Mouse (Mus musculus) liver, embryonic 14.5 days (tissue): ENCODE measurements around the gene Tbc1d22a.

ENCODE experiments used
- CTCF ChIP-seq: IDR thresholded peaks from 2 replicates; pipeline ENCODE4 v1.5.1; 2016; ENCODE audit warnings: antibody characterized with exemption, low read depth, control low read depth
- EP300 ChIP-seq: IDR thresholded peaks from 2 replicates; pipeline ENCODE4 v1.6.1; 2016; ENCODE audit warnings: antibody characterized with exemption, low read depth

DNA sequence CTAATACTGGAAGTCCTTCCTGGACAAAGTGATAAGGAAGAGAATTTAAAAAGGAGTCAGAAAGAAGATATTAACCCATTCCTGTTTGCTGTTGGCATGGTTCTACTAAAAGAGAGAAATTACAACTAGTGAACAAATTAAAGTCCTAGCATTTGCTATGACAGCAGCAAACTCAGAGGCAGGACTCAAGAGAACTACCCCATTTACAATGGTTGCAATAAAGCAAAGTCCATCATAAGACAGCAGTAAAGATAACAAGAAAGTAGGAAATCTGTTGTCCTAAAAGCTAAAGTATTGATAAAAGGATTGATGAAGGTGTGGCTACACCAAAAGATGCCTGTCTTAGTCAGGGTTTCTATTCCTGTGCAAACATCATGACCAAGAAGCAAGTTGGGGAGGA, 286.3 kb downstream of the Tbc1d22a start:
- TF ChIP-seq CTCF (no peak), EP300 (no peak)
